12 mouse cellular contexts compared by ENCODE assay signal in genomic region chr14:47096357-47096756, GRCm38 (mm10).
DNase-seq lines count a peak whose midpoint lies in the region; ATAC-seq and TF ChIP-seq lines count a peak whose summit lies in the region.
"Had no signal": no experiment of that assay in that cellular context is flagged by ENCODE, and none has a peak within 500 bp of the region (broad histone marks: within the 10 kb centered on the region; RNA-seq: fewer than 3 reads in every experiment).

No protein-coding gene starts in this region.

- DNase-seq in forebrain, postnatal 0 days, result peak; percentile 73
- DNase-seq in neural tube, embryonic 10.5 days (ENCODE audit: extremely low spot score, low spot score), result no peak
- DNase-seq in heart, postnatal 10 days, result peak; percentile 78 to 79
- DNase-seq in ovary, postnatal 14 days (ENCODE audit: low spot score), result no peak
- DNase-seq in liver, result no peak
- no peak for DNase-seq in thymus, postnatal 14 days
- DNase-seq: B cell, adult 2 months; kidney, postnatal 14 days had no signal

- ATAC-seq in forebrain, postnatal 0 days, result peak; percentile 52
- ATAC-seq in forebrain, embryonic 15.5 days (replicated peaks), result no peak
- 0 out of 2 replicates have a peak, but pooled peaks have one; percentile 13 for ATAC-seq in neural tube, embryonic 15.5 days (ENCODE audit: low FRiP score)
- ATAC-seq: forebrain, embryonic 13.5 days had no signal

- no peak overlapping the region for H3K4me3 ChIP-seq in forebrain, postnatal 0 days (ENCODE audit: low read depth, low read length)
- H3K4me3 ChIP-seq in forebrain, embryonic 15.5 days, result no peak overlapping the region
- H3K4me3 ChIP-seq in neural tube, embryonic 15.5 days (replicated peaks), result no peak overlapping the region
- H3K4me3 ChIP-seq: forebrain, embryonic 13.5 days had no signal

- WGBS in forebrain, postnatal 0 days, result 66% methylated on average over 5 of the region's 5 CpGs
- WGBS in forebrain, embryonic 15.5 days, result 79% methylated on average over 5 of the region's 5 CpGs
- 87% methylated on average over 5 of the region's 5 CpGs for WGBS in neural tube, embryonic 15.5 days

- peaks cover 6% of the 10 kb centered on the region for H3K27me3 ChIP-seq in forebrain, postnatal 0 days (ENCODE audit: insufficient read depth, low read length)
- H3K27me3 ChIP-seq in forebrain, embryonic 15.5 days, result no peaks in the 10 kb centered on the region
- no peaks in the 10 kb centered on the region for H3K27me3 ChIP-seq in neural tube, embryonic 15.5 days (replicated peaks)
- H3K27me3 ChIP-seq: forebrain, embryonic 13.5 days had no signal

- H3K27ac ChIP-seq in forebrain, postnatal 0 days (ENCODE audit: low read depth, low read length), result no peak overlapping the region
- no peak overlapping the region for H3K27ac ChIP-seq in forebrain, embryonic 15.5 days (replicated peaks)
- H3K27ac ChIP-seq in neural tube, embryonic 15.5 days (replicated peaks), result no peak overlapping the region
- H3K27ac ChIP-seq: forebrain, embryonic 13.5 days; macrophage had no signal

- no peaks in the 10 kb centered on the region for H3K4me1 ChIP-seq in forebrain, postnatal 0 days (ENCODE audit: insufficient read depth)
- H3K4me1 ChIP-seq in forebrain, embryonic 15.5 days, result peaks cover 14% of the 10 kb centered on the region
- H3K4me1 ChIP-seq in neural tube, embryonic 15.5 days, result peaks cover 6% of the 10 kb centered on the region; the same call in 1 of the 2 replicates
- H3K4me1 ChIP-seq: forebrain, embryonic 13.5 days had no signal

- H3K36me3 ChIP-seq in forebrain, postnatal 0 days (ENCODE audit: insufficient read depth), result no peaks in the 10 kb centered on the region
- no peaks in the 10 kb centered on the region for H3K36me3 ChIP-seq in forebrain, embryonic 15.5 days
- H3K36me3 ChIP-seq in neural tube, embryonic 15.5 days, result no peaks in the 10 kb centered on the region

- intact Hi-C loops in heart, postnatal 10 days (cut with DNase I), result no loop called here

- no peaks in the 10 kb centered on the region for H3K9me3 ChIP-seq in forebrain, postnatal 0 days (ENCODE audit: low read length)
- H3K9me3 ChIP-seq in forebrain, embryonic 15.5 days, result no peaks in the 10 kb centered on the region
- no peaks in the 10 kb centered on the region for H3K9me3 ChIP-seq in neural tube, embryonic 15.5 days (replicated peaks)
- H3K9me3 ChIP-seq: forebrain, embryonic 13.5 days had no signal

- no peak overlapping the region for H3K4me2 ChIP-seq in forebrain, postnatal 0 days (ENCODE audit: low read depth)
- no peak overlapping the region for H3K4me2 ChIP-seq in forebrain, embryonic 15.5 days (replicated peaks)
- H3K4me2 ChIP-seq in neural tube, embryonic 15.5 days, result no peak overlapping the region
- H3K4me2 ChIP-seq: forebrain, embryonic 13.5 days had no signal

- H3K9ac ChIP-seq in forebrain, postnatal 0 days, result no peak overlapping the region
- no peak overlapping the region for H3K9ac ChIP-seq in forebrain, embryonic 15.5 days (replicated peaks)
- H3K9ac ChIP-seq in neural tube, embryonic 15.5 days (replicated peaks), result no peak overlapping the region
- H3K9ac ChIP-seq: forebrain, embryonic 13.5 days had no signal

- TF ChIP-seq CTCF in forebrain, postnatal 0 days (IDR thresholded peaks at IDR 0.05; ENCODE audit: low read depth), result no peak

Comparison
In these comparisons a context has a peak if more than half of its experiments do, and no peak if none do; other contexts are left out.
1. DNase-seq: peak in forebrain, postnatal 0 days (single experiment) and heart, postnatal 10 days (2 of 2); none in neural tube, embryonic 10.5 days (single experiment), ovary, postnatal 14 days (single experiment), liver (single experiment) and thymus, postnatal 14 days (single experiment).